Mouse (Mus musculus): ENCODE results near the gene Parp11. TPM values are rescaled to one million over a fixed set of nuclear protein-coding genes. Genes with fewer than 3 reads are reported as not detected.

The Parp11 gene
- polyA plus RNA-seq, 1 experiment from 2014 or later, result 10.6 TPM

DNA sequence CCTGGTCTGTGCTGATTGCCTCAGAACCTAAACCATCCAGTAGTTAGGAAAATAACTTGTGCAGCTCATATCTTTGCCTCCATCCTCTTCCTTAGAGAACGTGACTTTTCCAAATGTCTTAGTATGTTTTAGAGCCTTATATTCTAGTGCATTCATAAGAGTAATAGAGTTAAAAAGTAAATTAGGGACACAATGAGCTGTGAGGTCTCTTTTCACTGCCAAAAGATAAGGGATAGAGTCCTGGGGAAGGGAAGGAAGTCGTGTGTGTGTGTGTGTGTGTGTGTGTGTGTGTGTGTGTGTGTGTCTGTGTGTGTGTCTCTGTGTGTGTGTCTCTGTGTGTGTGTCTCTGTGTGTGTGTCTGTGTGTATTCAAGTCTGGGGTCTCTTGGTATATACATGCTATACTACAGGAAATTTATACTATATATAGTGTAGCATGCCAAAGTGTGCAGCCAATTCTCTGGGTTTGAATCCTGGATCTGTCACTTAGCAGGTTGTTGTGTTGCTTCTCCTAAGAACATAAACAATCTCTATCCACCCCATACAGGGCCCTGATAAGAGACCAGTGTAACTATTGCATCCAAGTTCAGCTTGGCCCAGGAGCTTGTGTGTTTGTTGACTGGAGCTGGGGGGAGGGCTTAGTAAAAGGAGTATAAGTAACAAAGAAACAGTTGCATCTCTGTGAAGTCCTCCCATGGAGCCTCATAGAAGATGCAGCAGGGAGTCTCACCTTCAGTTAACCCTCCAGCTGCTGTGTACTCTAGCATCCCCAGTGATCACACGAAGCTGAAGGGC, 85.0 kb downstream of the Parp11 start:
- Histone ChIP-seq H3K9me3 (ENCODE audit: low read length) (no peaks in the 10 kb centered on the region), H3K27me3 (replicated peaks; ENCODE audit: insufficient read depth, low read length) (no peaks in the 10 kb centered on the region), H3K4me3 (ENCODE audit: low read depth, low read length) (no peak overlapping the region), H3K9ac (replicated peaks; ENCODE audit: low read depth) (no peak overlapping the region), H3K4me1 (ENCODE audit: insufficient read depth, low read depth, low read length) (peaks cover 9% of the 10 kb centered on the region; the same call in 1 of the 2 replicates), H3K36me3 (ENCODE audit: insufficient read depth, low read length) (no peaks in the 10 kb centered on the region), H3K27ac (ENCODE audit: low read length) (no peak overlapping the region), H3K4me2 (replicated peaks; ENCODE audit: low read depth, low read length) (no peak overlapping the region)
- no peak for TF ChIP-seq EP300 (IDR thresholded peaks at IDR 0.05)
- no peak for TF ChIP-seq CTCF (IDR thresholded peaks at IDR 0.05)
- WGBS, result 37% methylated on average over 3 of the region's 3 CpGs
- ATAC-seq, result no peak
- no peak for DNase-seq (ENCODE audit: low spot score)

DNA sequence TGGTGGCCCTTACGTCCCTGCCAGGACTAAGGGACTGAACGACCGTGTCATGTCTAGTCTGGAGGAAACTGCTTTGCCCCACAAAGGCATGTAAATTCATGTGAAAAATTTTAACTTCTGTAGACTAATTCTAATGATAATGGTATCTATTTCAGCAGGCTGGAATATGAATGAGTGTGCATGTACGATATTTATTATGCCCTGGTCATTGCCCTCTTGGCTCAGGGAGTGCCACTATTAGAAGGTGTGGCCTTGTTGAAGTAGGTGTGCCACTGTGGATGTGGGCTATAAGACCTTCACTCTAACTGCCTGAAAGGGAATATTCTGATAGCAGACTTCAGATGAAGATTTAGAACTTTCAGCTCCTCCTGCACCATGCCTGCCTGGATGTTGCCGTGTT, 85.7 kb downstream of the Parp11 start:
- H3K4me1 ChIP-seq (ENCODE audit: insufficient read depth, low read depth, low read length), result peaks cover 9% of the 10 kb centered on the region; the same call in 1 of the 2 replicates
- 74% methylated on average over 5 of the region's 5 CpGs for WGBS

DNA sequence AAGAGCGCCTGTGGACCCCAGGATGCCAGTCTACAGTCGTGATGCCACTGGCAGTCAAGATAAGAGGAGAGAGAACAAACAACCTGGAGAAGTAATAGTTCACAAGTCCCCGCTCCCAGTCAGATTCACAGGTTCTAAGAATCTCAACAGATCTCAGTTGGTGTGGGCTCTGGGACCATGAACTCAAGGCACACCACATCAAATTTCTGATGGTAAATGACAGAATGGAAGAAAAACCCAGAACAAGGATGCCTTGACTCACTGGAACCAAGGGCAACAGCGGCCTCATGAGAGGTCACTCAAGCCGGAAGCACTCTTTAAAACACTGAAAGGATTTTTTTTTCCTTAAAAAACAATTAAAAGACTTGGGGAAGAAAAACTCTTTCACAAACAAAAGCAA, 87.1 kb downstream of the Parp11 start:
- WGBS, result 62% methylated on average over 5 of the region's 5 CpGs
- Histone ChIP-seq H3K4me2 (replicated peaks; ENCODE audit: low read depth, low read length) (no peak overlapping the region), H3K4me1 (ENCODE audit: insufficient read depth, low read depth, low read length) (peaks cover 9% of the 10 kb centered on the region; the same call in 1 of the 2 replicates), H3K27ac (ENCODE audit: low read length) (no peak overlapping the region), H3K9ac (replicated peaks; ENCODE audit: low read depth) (no peak overlapping the region), H3K9me3 (ENCODE audit: low read length) (no peaks in the 10 kb centered on the region), H3K36me3 (ENCODE audit: insufficient read depth, low read length) (no peaks in the 10 kb centered on the region), H3K4me3 (ENCODE audit: low read depth, low read length) (no peak overlapping the region), H3K27me3 (replicated peaks; ENCODE audit: insufficient read depth, low read length) (no peaks in the 10 kb centered on the region)
- DNase-seq (ENCODE audit: low spot score) (no peak), ATAC-seq (no peak)
- TF ChIP-seq EP300 (IDR thresholded peaks at IDR 0.05) (no peak), CTCF (IDR thresholded peaks at IDR 0.05) (no peak)

More for the DNA sequence above, 85.7 kb downstream of the Parp11 start:
- no peak overlapping the region for H3K9ac ChIP-seq (replicated peaks; ENCODE audit: low read depth)
- no peak overlapping the region for H3K27ac ChIP-seq (ENCODE audit: low read length)
- no peak overlapping the region for H3K4me3 ChIP-seq (ENCODE audit: low read depth, low read length)
- ATAC-seq (no peak), DNase-seq (ENCODE audit: low spot score) (no peak)
- H3K4me2 ChIP-seq (replicated peaks; ENCODE audit: low read depth, low read length), result no peak overlapping the region
- TF ChIP-seq CTCF (IDR thresholded peaks at IDR 0.05) (no peak), EP300 (IDR thresholded peaks at IDR 0.05) (no peak)
- no peaks in the 10 kb centered on the region for H3K27me3 ChIP-seq (replicated peaks; ENCODE audit: insufficient read depth, low read length)
- H3K9me3 ChIP-seq (ENCODE audit: low read length), result no peaks in the 10 kb centered on the region
- H3K36me3 ChIP-seq (ENCODE audit: insufficient read depth, low read length), result no peaks in the 10 kb centered on the region

DNA sequence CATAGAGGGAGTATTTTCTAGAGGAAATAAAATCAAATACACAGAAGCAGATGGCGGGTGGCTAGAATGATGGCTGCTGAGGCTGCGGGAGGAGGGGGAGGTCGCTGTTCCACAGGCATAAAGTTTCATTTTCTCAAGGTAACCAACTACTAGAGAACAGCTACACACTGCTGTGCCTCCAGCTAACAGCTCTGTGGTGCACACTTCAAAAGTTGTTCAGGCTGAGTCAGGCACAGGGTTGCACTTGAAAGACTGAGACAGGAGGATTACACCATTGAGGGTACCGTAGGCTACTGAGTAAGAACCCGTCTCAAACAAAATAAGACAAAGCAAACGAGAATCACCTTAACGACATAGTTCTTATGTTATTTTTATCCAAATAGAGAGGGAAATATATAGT, 90.4 kb downstream of the Parp11 start:
- WGBS, result 62% methylated on average over 7 of the region's 7 CpGs
- TF ChIP-seq EP300 (IDR thresholded peaks at IDR 0.05), result no peak
- no peak for TF ChIP-seq CTCF (IDR thresholded peaks at IDR 0.05)
- H3K9me3 ChIP-seq (ENCODE audit: low read length), result no peaks in the 10 kb centered on the region

DNA sequence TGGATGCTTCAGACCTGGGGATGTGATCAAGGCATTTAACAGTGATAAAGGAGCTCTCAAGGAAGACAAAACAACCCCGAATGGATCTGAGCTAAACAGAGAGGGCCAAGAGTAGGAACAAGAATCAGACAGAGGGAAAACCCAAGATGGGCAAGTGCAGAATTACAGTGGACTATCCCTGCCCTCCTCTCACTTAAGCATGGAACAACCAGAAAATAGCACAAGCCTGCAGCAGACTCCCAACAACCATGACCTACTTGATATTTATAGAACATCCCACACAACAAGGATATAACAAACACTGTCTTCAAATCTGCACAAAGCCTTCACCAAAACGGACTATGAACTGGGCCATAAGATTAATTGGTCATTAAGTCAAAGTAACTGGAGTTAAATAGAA, 91.5 kb downstream of the Parp11 start:
- Histone ChIP-seq H3K9me3 (ENCODE audit: low read length) (no peaks in the 10 kb centered on the region), H3K27me3 (replicated peaks; ENCODE audit: insufficient read depth, low read length) (no peaks in the 10 kb centered on the region), H3K27ac (ENCODE audit: low read length) (no peak overlapping the region), H3K9ac (replicated peaks; ENCODE audit: low read depth) (no peak overlapping the region), H3K36me3 (ENCODE audit: insufficient read depth, low read length) (no peaks in the 10 kb centered on the region), H3K4me1 (ENCODE audit: insufficient read depth, low read depth, low read length) (no peaks in the 10 kb centered on the region), H3K4me3 (ENCODE audit: low read depth, low read length) (no peak overlapping the region), H3K4me2 (replicated peaks; ENCODE audit: low read depth, low read length) (no peak overlapping the region)
- DNase-seq (ENCODE audit: low spot score), result no peak
- no peak for ATAC-seq
- 66% methylated on average over 2 of the region's 2 CpGs for WGBS
- no peak for TF ChIP-seq EP300 (IDR thresholded peaks at IDR 0.05)
- TF ChIP-seq CTCF (IDR thresholded peaks at IDR 0.05), result no peak

More for the DNA sequence above, 90.4 kb downstream of the Parp11 start:
- Histone ChIP-seq H3K4me1 (ENCODE audit: insufficient read depth, low read depth, low read length) (no peaks in the 10 kb centered on the region), H3K36me3 (ENCODE audit: insufficient read depth, low read length) (no peaks in the 10 kb centered on the region), H3K4me3 (ENCODE audit: low read depth, low read length) (no peak overlapping the region), H3K27ac (ENCODE audit: low read length) (no peak overlapping the region), H3K9ac (replicated peaks; ENCODE audit: low read depth) (no peak overlapping the region), H3K4me2 (replicated peaks; ENCODE audit: low read depth, low read length) (no peak overlapping the region), H3K27me3 (replicated peaks; ENCODE audit: insufficient read depth, low read length) (no peaks in the 10 kb centered on the region)
- ATAC-seq, result no peak
- no peak for DNase-seq (ENCODE audit: low spot score)

DNA sequence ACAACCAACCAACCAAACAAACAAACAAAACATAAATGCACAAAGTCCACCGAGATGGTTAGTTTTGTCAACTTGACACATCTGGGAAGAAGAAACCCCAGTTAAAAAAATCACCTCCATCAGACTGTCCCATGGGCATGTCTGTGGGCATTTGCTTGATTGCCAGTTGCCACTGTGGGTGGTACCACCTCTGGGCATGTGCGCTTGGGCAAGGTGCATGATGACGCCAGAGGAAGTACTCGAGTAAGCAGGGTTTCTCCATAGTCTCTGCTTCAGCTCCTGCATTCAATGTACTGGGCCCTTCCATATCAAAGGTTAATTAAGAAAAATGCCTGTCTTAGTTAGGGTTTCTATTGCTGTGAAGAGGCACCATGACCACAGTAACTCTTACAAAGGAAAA, 92.6 kb downstream of the Parp11 start:
- DNase-seq (ENCODE audit: low spot score) (no peak), ATAC-seq (no peak)
- no peaks in the 10 kb centered on the region for H3K4me1 ChIP-seq (ENCODE audit: insufficient read depth, low read depth, low read length)
- TF ChIP-seq EP300 (IDR thresholded peaks at IDR 0.05), result no peak
- no peak for TF ChIP-seq CTCF (IDR thresholded peaks at IDR 0.05)
- H3K36me3 ChIP-seq (ENCODE audit: insufficient read depth, low read length), result no peaks in the 10 kb centered on the region
- H3K9me3 ChIP-seq (ENCODE audit: low read length), result no peaks in the 10 kb centered on the region
- no peak overlapping the region for H3K9ac ChIP-seq (replicated peaks; ENCODE audit: low read depth)
- H3K27me3 ChIP-seq (replicated peaks; ENCODE audit: insufficient read depth, low read length), result no peaks in the 10 kb centered on the region
- 85% methylated on average over 4 of the region's 4 CpGs for WGBS
- no peak overlapping the region for H3K27ac ChIP-seq (ENCODE audit: low read length)
- no peak overlapping the region for H3K4me3 ChIP-seq (ENCODE audit: low read depth, low read length)
- H3K4me2 ChIP-seq (replicated peaks; ENCODE audit: low read depth, low read length), result no peak overlapping the region

All from lung, postnatal 0 days (tissue).